Mouse (Mus musculus): ENCODE results near the gene Ano5. TPM values are rescaled to one million over a fixed set of nuclear protein-coding genes. Genes with fewer than 3 reads are reported as not detected.

Gene Ano5
- total RNA-seq, 2 experiments from 2014 or later: 0.82 to 1.7 TPM

DNA sequence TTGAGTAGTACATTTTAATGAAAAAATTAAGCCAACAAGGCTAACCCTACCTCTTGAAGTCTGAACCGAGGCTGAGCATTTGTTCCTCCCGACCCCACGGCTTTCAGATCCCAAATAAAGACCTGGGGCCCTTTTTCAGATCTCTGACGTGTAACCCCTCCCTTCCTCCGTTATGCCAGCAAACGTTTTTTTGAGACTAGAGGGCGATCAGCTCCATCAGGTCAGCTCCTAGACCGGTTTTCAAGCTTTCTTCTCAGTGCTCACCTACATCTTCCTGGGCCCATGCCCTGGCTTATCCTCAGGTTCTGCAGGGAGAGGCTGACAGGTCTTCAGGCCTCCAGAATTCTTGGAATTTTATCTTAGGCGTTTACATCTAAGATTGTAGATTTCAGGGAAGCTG is 116.8 kb downstream of the Ano5 start:
- intact Hi-C loops (cut with DNase I): no loop called here
- DNase-seq: no peak

GRCm38 (mm10) chr7:51628349-51628748 is 117.5 kb downstream of the Ano5 start:
- intact Hi-C loops (cut with DNase I): no loop called here
- peak; percentile 49 for DNase-seq

DNA sequence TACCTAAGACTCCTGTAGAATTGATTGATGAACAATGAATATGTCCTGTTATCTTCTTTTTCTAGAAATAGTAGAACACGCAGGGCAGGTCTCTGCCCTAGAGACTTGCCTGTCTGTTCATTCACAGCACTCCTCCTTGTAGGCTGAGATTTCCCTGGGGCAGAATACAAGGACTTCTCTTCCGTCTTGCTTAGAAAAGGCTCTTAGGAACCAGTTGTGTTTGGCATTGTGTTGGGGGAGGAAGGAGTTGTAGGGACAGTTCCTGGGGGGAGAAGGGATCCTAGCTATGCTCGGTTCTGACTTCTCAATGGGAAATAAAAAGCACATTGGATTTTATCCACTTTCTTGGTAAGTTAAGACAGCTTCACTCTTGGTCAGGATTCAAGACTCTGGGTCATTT is 118.4 kb downstream of the Ano5 start:
- no peak for DNase-seq
- intact Hi-C loops (cut with DNase I): no loop called here

DNA sequence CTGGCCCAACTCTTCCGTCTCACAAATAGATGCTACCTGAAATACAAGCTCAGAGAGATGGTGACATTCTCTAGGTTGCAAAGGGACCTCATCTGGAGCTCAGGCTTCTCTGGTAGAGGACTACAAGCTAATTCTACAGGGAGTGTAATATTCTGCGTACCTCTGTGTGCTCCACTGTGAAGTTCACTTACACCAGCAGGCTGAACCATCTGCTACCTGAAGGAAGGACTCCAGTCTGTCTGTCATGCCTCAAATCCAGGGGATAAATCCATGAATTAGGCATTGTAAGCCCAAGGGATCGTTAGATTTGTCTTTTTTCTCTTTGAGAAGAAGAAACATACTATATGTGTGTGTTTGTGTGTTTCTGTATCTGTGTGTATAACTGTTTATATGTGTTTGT is 120.3 kb downstream of the Ano5 start:
- intact Hi-C loops (cut with DNase I): no loop called here
- DNase-seq: no peak

DNA sequence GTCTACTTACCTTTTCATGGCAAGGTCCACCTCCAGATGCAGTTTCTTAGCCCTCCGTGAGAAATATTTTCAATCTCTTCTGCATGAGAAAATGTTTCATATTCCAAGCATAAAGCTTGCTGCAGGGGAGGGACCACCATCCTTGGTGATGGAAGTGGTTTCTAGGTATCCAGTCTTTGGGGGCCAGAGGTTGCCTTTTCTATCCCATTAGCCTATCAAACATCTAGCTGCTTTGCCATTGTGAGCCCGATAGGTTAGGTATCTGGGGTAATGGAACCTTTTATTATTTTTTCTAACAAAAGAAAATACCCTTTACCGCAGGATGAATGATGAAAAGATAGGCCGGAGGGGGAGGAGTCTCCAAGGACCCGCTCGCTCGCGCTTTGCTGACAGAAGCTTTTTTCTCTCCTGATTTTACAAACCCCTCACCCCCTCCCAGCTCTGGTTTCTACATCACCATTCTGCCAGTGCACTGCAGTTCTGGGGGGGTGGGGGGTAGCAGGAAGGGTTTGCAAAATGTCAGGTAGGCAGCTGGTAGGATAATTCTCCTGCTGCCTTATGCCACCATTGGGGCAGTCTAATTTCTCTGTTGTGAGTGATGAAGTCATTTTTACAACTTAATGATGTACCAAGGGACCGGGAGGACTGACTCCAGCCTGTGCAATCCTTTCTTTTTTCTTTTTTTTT is 121.9 kb downstream of the Ano5 start:
- DNase-seq: no peak
- intact Hi-C loops (cut with DNase I): no loop called here

DNA sequence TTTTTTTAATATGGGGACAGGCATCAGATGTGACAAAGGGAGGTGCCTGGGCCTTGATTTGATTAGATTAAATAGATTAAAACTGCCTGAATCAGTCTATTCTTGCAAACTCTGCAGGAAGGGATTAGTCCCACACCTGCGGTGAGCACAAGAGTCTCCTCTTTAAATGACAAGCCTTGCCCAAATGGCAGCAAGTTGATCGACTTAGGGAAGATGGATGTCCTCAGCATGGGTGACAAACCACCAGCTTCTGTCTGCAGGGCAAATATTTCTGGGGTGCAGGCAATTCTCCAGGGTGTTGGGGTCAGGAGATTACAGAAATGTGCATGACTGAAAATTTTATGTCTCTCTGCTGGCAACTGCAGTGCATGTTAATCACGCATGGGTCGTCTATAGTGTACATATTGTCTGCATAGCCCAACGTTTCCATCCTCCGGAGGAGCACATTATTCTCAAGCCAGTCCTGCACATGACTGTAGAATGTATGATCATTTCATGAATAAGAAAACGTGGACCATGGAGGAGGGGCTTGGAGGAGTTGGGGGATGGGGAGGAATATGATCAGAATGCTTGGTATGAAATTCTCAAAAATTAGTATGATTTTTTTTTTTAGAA is 122.5 kb downstream of the Ano5 start:
- intact Hi-C loops (cut with DNase I): no loop called here
- no peak for DNase-seq

Other genes starting within 250 kb of the Ano5 start
- gene Slc17a6, start 111.0 kb downstream of the Ano5 start, total RNA-seq (2021): 10 to 100 TPM; 44.0 to 60.2 TPM

All from left cerebral cortex, postnatal 4 days (tissue).